In genomic region chr19:10591659-10592377, GRCm38 (mm10) we compare ENCODE assay signal across 19 mouse cellular contexts.
"Had no signal": no experiment of that assay in that cellular context is flagged by ENCODE, and none has a peak within 500 bp of the region (broad histone marks: within the 10 kb centered on the region; RNA-seq: fewer than 3 reads in every experiment).

No protein-coding gene starts in this region.

- H3K4me3 ChIP-seq: intestine, embryonic 15.5 days; limb, embryonic 13.5 days; midbrain, embryonic 12.5 days; midbrain, embryonic 15.5 days; myocyte; neural tube, embryonic 13.5 days had no signal

- DNase-seq: kidney, adult 11 months; kidney, adult 9 months; kidney, postnatal 14 days; kidney, postnatal 4 days; left cerebral cortex, postnatal 4 days; lung, adult 2 months; lung, postnatal 14 days; lung, postnatal 4 days; retina, postnatal 1 day; right cerebral cortex, postnatal 25 days; spleen, adult 18-20 months; thymus, adult 18-20 months; thymus, postnatal 36 days had no signal

- ATAC-seq: intestine, embryonic 15.5 days; midbrain, embryonic 15.5 days had no signal

- H3K4me2 ChIP-seq: intestine, embryonic 15.5 days; limb, embryonic 13.5 days; midbrain, embryonic 12.5 days; midbrain, embryonic 15.5 days; neural tube, embryonic 13.5 days had no signal

- H3K27ac ChIP-seq: intestine, embryonic 15.5 days; limb, embryonic 13.5 days; midbrain, embryonic 12.5 days; midbrain, embryonic 15.5 days; neural tube, embryonic 13.5 days had no signal

- H3K9ac ChIP-seq: intestine, embryonic 15.5 days; midbrain, embryonic 12.5 days; midbrain, embryonic 15.5 days; neural tube, embryonic 13.5 days had no signal

- H3K9me3 ChIP-seq: intestine, embryonic 15.5 days; limb, embryonic 13.5 days; midbrain, embryonic 12.5 days; midbrain, embryonic 15.5 days; neural tube, embryonic 13.5 days had no signal

- H3K27me3 ChIP-seq: intestine, embryonic 15.5 days; limb, embryonic 13.5 days; midbrain, embryonic 12.5 days; midbrain, embryonic 15.5 days; neural tube, embryonic 13.5 days had no signal

- H3K4me1 ChIP-seq: intestine, embryonic 15.5 days; midbrain, embryonic 12.5 days; midbrain, embryonic 15.5 days; neural tube, embryonic 13.5 days had no signal
